Mouse (Mus musculus) MEL (cell line): Measurements from ENCODE around the gene Plpp2.

Experiments used
- CTCF ChIP-seq, 3 experiments: IDR thresholded peaks in 2 of 3; conservative IDR thresholded peaks in 1 of 3; 2 replicates each; pipeline ENCODE4 v1.5.1; 2011 to 2012; ENCODE audit warnings: low read length in 3 of 3, low read depth in 2 of 3, mild to moderate bottlenecking in 2 of 3, improper control_type of control experiment in 1 of 3, inconsistent platforms in 1 of 3, mixed read lengths in 1 of 3, moderate library complexity in 1 of 3; ENCODE audit not compliant: control insufficient read depth in 1 of 3, insufficient read depth in 1 of 3, poor library complexity in 1 of 3, severe bottlenecking in 1 of 3
- E2F4 ChIP-seq: IDR thresholded peaks from 2 replicates; pipeline ENCODE4 v1.6.1; 2011; ENCODE audit warnings: low read depth, low read length, improper control_type of control experiment, borderline replicate concordance
- EP300 ChIP-seq, 2 experiments: IDR thresholded peaks; 2 replicates each; pipeline ENCODE4 v1.6.1; 2011; ENCODE audit warnings: improper control_type of control experiment in 2 of 2, low read length in 2 of 2, low read depth in 1 of 2, mild to moderate bottlenecking in 1 of 2
- HCFC1 ChIP-seq: IDR thresholded peaks from 2 replicates; pipeline ENCODE4 v1.6.1; 2012; ENCODE audit warnings: low read depth, mild to moderate bottlenecking, inconsistent platforms, low read length, improper control_type of control experiment, moderate library complexity
- KAT2A ChIP-seq: conservative IDR thresholded peaks from 2 replicates; pipeline ENCODE4 v1.6.1; 2012; ENCODE audit warnings: low read depth, low read length, improper control_type of control experiment, inconsistent platforms
- POLR2A ChIP-seq, 2 experiments: IDR thresholded peaks; 2 replicates each; pipeline ENCODE4 v1.6.1; 2011 to 2012; ENCODE audit warnings: low read length in 2 of 2, mild to moderate bottlenecking in 2 of 2, control low read depth in 1 of 2, improper control_type of control experiment in 1 of 2, low read depth in 1 of 2, moderate library complexity in 1 of 2; ENCODE audit not compliant: control insufficient read depth in 1 of 2, insufficient read depth in 1 of 2, poor library complexity in 1 of 2
- POLR2AphosphoS5 ChIP-seq: IDR thresholded peaks from 2 replicates; pipeline ENCODE4 v1.6.1; 2012; ENCODE audit warnings: low read depth, borderline replicate concordance, mild to moderate bottlenecking, inconsistent platforms, low read length, moderate library complexity, mixed read lengths
- TAL1 ChIP-seq: IDR thresholded peaks from 2 replicates; pipeline ENCODE4 v1.6.1; 2012; ENCODE audit warnings: mild to moderate bottlenecking, inconsistent platforms, low read length, moderate library complexity, mixed read lengths
- TBP ChIP-seq: IDR thresholded peaks from 2 replicates; pipeline ENCODE4 v1.8.0; 2011; ENCODE audit warnings: low read depth, low read length, improper control_type of control experiment
- ZKSCAN1 ChIP-seq: IDR thresholded peaks from 2 replicates; pipeline ENCODE4 v1.6.1; 2012; ENCODE audit warnings: low read depth, mild to moderate bottlenecking, inconsistent platforms, low read length, improper control_type of control experiment, moderate library complexity
- ZMIZ1 ChIP-seq: IDR thresholded peaks from 2 replicates; pipeline ENCODE4 v1.6.1; 2012; ENCODE audit warnings: low read depth, mild to moderate bottlenecking, inconsistent platforms, low read length, improper control_type of control experiment, moderate library complexity

DNA sequence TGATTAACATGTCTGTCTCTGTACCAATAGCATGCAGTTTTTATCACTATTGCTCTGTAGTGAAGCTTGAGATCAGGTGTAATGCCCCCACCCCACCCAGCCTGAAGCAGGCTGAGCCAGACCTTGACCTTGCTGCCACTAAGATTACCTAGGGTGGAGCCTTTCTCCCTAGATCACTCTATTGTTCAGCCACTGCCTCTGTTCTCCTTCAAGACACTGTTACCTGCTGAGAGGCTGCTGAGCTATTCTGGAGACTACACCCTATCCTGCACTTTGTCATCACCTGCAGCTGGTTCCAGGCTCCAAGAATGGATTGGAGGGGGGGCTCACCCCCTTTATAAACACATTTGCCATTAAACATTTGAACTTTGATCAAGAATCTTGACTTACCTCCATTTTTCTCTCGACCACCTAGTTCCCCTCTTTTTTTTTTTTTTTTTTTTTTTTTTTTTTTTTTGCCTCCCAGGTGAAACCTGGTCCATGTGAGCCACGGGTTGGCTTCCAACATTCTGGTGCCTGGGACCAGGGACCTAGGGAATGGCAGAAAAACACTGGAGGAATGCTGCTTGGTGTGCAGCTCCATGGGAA lies 36.8 kb downstream of the Plpp2 start:
- no peak for TF ChIP-seq CTCF (IDR thresholded peaks at IDR 0.05 in 2 of 3, conservative IDR thresholded peaks at IDR 0.05 in 1 of 3; ENCODE audit: control insufficient read depth in 1 of 3, insufficient read depth in 1 of 3, low read depth in 2 of 3, low read length in 3 of 3, poor library complexity in 1 of 3, severe bottlenecking in 1 of 3)
- TF ChIP-seq TAL1 = no peak
- no peak for TF ChIP-seq POLR2A (IDR thresholded peaks at IDR 0.05; ENCODE audit: control insufficient read depth in 1 of 2, insufficient read depth in 1 of 2, low read depth in 1 of 2, low read length in 2 of 2, poor library complexity in 1 of 2)
- TF ChIP-seq ZKSCAN1 = no peak
- TF ChIP-seq EP300 (IDR thresholded peaks at IDR 0.05; ENCODE audit: low read depth in 1 of 2, low read length in 2 of 2) = no peak
- TF ChIP-seq KAT2A = no peak
- no peak for TF ChIP-seq HCFC1
- no peak for TF ChIP-seq ZMIZ1
- no peak for TF ChIP-seq E2F4
- no peak for TF ChIP-seq POLR2AphosphoS5
- TF ChIP-seq TBP = no peak
